Mouse (Mus musculus) kidney, embryonic 16.5 days (tissue): Measurements from ENCODE around the gene Pnpla1. TPM values are rescaled to one million over a fixed set of nuclear protein-coding genes. Genes with fewer than 3 reads are reported as not detected.

Experiments
- ATAC-seq: fragments of 200-750 bp; cut with Nextera tagmentation; 2 replicates; pipeline ENCODE4 v1.8.0; 2017; ENCODE audit warnings: moderate TSS enrichment; ENCODE audit not compliant: low FRiP score, low TSS enrichment
- H3K27ac ChIP-seq: fragments of 300-500 bp; sonication (generic); 2 replicates; pipeline ENCODE4 v1.5.1; 2014; ENCODE audit warnings: low read length
- H3K27me3 ChIP-seq: fragments of 300-500 bp; sonication (generic); 2 replicates; pipeline ENCODE4 v1.6.1; 2014; ENCODE audit warnings: low read length, control low read depth, mixed read lengths; ENCODE audit not compliant: insufficient read depth
- H3K36me3 ChIP-seq: fragments of 300-500 bp; sonication (generic); 2 replicates; pipeline ENCODE4 v1.6.1; 2014; ENCODE audit warnings: low read length, control low read depth, mixed read lengths; ENCODE audit not compliant: insufficient read depth
- H3K4me1 ChIP-seq: fragments of 300-500 bp; sonication (generic); 2 replicates; pipeline ENCODE4 v1.6.1; 2014; ENCODE audit warnings: low read length, control low read depth, mixed read lengths; ENCODE audit not compliant: insufficient read depth
- H3K4me2 ChIP-seq: fragments of 300-500 bp; sonication (generic); replicated peaks from 2 replicates; pipeline ENCODE4 v1.6.1; 2014; ENCODE audit warnings: low read depth, low read length
- H3K4me3 ChIP-seq: fragments of 300-500 bp; sonication (generic); 2 replicates; pipeline ENCODE4 v1.5.1; 2014; ENCODE audit warnings: mild to moderate bottlenecking, low read length
- H3K9ac ChIP-seq: fragments of 300-500 bp; sonication (generic); replicated peaks from 2 replicates; pipeline ENCODE4 v1.6.1; 2014; ENCODE audit warnings: low read length
- H3K9me3 ChIP-seq: fragments of 300-500 bp; sonication (generic); 2 replicates; pipeline ENCODE4 v1.6.1; 2016; ENCODE audit warnings: low read length, control low read depth
- WGBS: fragments of 180-500 bp; shearing (Covaris S2); extraction: QIAGEN DNeasy Blood & Tissue Kit; methylation state at CpG from one replicate; pipeline ENCODE4 v1.1.7; 2014; 5-methylcytosine and 5-hydroxymethylcytosine counted together
- polyA plus RNA-seq: library from polyadenylated mRNA; unstranded; fragments of >200 nt; fragmentation: Nextera tagmentation; extraction: Ambion mirVana; gene quantifications from 2 replicates; pipeline ENCODE4 v1.2.1, GENCODE M21; 2015

Gene Pnpla1
- polyA plus RNA-seq, 1 experiment from 2014 or later: not detected

DNA sequence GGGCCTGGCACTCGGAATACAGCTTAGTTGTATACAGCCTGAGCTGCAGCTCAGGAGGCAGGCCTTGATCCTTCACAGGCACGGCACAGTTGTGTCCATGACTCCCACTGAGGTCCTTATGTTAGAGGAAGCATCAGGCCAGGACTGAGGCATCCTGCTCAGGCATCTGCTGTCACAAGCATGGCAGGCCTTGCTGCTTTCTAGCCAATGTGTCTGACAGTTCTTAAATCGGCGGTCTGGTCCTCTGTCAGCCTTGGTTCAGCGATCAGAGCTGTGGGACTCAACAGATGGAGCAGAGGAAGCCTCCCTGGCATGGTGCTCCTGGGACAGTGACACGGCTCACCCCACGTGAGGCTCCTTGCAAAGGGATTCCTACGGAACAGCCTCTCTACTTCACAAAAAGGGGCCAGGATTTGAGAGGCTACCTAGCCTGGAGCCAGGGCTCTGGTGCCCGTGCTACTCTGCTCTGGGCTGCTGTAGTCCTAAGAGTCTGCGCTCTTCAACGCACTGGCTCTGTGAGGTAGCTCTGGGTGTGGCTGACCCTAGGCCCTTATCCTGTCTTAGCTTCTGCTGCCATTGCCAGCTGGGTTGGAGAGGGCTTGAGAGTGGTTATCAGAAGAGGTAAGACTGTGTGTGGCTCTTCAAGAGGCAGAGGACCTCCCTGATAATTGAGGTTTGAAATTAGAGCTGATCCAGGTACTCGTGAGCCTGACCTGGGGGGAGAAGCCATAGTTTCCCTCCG lies 35.0 kb upstream of the Pnpla1 start:
- Histone ChIP-seq H3K36me3 (peaks cover 88% of the 10 kb centered on the region), H3K27ac (no peak overlapping the region), H3K4me1 (no peaks in the 10 kb centered on the region), H3K27me3 (no peaks in the 10 kb centered on the region), H3K4me3 (no peak overlapping the region), H3K9me3 (no peaks in the 10 kb centered on the region), H3K9ac (no peak overlapping the region), H3K4me2 (no peak overlapping the region)
- no peak; the same call in 1 of the 2 replicates for ATAC-seq
- 83% methylated on average over 13 of the region's 13 CpGs for WGBS

DNA sequence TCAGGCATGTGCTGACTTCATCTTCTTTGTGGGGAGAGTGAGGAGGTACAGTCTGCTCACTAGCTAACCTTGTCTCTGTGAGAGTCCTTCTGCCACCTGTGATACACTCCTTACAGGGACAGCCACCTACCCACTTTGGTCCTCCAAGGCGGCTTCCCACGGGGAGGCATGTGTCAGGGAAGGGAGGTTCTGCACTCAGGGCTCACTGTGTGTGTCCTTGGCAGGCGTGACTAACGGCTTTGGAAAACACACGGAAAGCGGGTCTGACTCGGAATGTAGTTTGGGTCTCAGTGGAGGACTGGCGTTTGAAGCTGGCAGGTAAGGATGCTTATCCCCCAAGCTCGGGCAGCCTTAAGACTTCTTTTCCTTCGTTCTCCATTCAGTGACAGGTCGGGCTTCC lies 34.5 kb upstream of the Pnpla1 start:
- no peak overlapping the region for H3K4me3 ChIP-seq
- peaks cover 88% of the 10 kb centered on the region for H3K36me3 ChIP-seq
- no peaks in the 10 kb centered on the region for H3K4me1 ChIP-seq
- 75% methylated on average over 11 of the region's 11 CpGs for WGBS
- no peaks in the 10 kb centered on the region for H3K27me3 ChIP-seq
- no peak overlapping the region for H3K27ac ChIP-seq
- no peak overlapping the region for H3K4me2 ChIP-seq
- ATAC-seq: no peak
- no peak overlapping the region for H3K9ac ChIP-seq
- no peaks in the 10 kb centered on the region for H3K9me3 ChIP-seq

DNA sequence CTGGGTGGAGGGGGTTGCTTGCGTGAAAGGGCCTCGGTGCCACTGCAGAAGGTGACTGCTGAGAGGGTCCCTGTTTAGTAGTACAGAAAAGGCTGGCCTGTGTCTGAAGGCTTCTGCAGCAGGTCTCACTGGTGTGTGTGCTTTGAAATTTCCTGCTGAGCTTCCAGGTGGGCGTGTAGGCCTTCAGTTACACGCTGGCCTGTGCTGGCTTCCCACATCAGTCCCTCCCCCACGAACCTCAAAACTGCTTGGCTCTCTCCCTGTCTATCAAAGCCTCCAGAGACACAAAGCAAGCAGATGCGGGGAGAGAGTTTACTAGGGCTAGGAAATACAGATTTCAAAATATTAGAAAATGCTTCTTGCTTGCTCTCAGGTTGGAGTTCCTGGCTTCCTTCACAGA lies 33.3 kb upstream of the Pnpla1 start:
- no peaks in the 10 kb centered on the region for H3K27me3 ChIP-seq
- H3K27ac ChIP-seq: no peak overlapping the region
- no peaks in the 10 kb centered on the region for H3K9me3 ChIP-seq
- 70% methylated on average over 6 of the region's 6 CpGs for WGBS
- H3K4me1 ChIP-seq: no peaks in the 10 kb centered on the region
- no peak overlapping the region for H3K4me2 ChIP-seq
- peaks cover 82% of the 10 kb centered on the region for H3K36me3 ChIP-seq
- H3K4me3 ChIP-seq: no peak overlapping the region
- ATAC-seq: no peak
- no peak overlapping the region; the same call in 1 of the 2 replicates for H3K9ac ChIP-seq

DNA sequence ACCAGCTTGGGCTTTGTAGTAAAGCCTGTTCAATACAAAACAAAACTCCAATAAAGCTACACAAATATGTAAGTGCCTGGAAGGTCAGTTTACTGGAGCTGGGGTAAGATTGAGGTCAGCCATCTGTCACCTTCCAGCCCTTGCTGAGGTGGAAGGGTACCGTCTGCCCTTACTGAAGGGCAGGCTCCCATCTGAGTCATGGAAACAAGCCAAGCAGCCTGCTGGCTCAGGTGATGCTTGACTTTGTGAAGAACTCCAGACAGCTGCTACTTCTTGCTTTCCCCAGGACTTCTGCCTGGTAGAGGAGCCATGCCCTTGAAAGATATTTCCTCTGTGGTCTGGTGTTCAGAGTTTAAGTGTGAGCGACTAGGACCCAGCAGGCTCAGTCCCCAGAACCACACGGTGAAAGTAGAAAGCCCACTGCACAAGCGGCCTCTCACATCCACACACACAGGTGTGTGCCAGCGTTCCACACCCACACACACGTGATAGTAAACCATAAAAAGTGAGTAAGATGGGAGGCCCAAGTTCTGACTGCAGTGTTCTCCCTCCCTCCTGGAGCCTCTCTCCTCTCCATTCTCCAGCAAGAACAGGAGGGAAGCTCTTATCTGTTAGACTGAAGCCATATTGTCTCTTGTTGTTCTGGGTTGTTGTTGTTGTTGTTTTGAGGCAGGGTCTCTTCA lies 32.7 kb upstream of the Pnpla1 start:
- Histone ChIP-seq H3K4me2 (no peak overlapping the region), H3K9me3 (no peaks in the 10 kb centered on the region), H3K4me1 (no peaks in the 10 kb centered on the region; the same call in 1 of the 2 replicates), H3K9ac (no peak overlapping the region), H3K36me3 (peaks cover 80% of the 10 kb centered on the region), H3K4me3 (no peak overlapping the region), H3K27ac (no peak overlapping the region), H3K27me3 (no peaks in the 10 kb centered on the region)
- ATAC-seq: no peak
- WGBS: 88% methylated on average over 6 of the region's 6 CpGs

DNA sequence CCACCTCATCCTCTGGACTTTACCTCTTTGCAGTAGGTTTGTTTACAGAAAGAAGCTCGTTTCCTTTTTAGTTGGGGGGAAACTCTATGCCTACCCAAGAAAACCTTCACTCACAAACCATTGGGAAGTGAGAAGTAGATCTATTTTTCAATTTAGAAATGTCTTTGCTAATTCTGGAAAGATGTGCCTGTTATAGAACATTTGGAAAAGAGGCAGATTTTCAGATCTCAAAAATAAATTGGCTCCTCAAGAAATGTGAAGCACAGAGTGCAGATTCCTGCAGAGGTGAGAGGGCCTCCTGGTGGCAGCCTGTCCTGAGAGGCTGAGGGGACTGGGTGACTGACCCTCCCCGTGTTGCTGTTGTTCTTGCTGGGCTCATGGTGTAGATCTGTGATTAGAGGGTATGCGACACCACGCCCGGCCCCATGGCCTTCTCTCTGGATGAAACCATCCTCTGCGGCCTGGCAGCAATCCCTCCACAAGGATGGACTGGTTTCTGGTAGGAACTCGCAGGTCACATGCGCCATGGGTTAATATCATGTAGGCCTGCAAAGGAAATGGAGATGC lies 30.5 kb upstream of the Pnpla1 start:
- Histone ChIP-seq H3K4me1 (no peaks in the 10 kb centered on the region; the same call in 1 of the 2 replicates), H3K4me2 (no peak overlapping the region), H3K36me3 (peaks cover 80% of the 10 kb centered on the region), H3K27me3 (no peaks in the 10 kb centered on the region), H3K9ac (no peak overlapping the region), H3K4me3 (no peak overlapping the region), H3K9me3 (no peaks in the 10 kb centered on the region), H3K27ac (no peak overlapping the region)
- 89% methylated on average over 8 of the region's 8 CpGs for WGBS
- no peak for ATAC-seq

DNA sequence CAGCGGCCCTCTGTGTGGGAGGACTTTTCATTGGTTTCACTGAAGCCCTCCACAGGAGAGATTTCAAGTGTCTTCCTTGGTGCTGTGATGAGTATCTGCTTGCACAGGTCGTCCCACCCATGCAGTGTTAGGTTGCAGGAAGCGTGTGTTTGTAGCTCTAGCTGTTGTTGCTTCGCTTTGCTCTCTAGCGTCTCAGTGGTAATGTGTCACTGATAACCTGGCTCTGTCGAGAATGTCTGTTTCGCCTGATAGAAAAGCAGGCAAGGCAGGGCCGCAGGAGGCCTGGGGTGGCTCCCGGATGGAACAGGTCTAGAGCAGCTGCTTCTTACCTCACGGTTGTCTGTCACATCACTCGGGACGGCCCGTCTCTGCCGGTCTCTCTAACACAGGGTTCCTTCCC lies 29.1 kb upstream of the Pnpla1 start:
- H3K27ac ChIP-seq: no peak overlapping the region
- peaks cover 70% of the 10 kb centered on the region for H3K36me3 ChIP-seq
- no peaks in the 10 kb centered on the region; the same call in 1 of the 2 replicates for H3K4me1 ChIP-seq
- no peaks in the 10 kb centered on the region for H3K9me3 ChIP-seq
- no peak overlapping the region for H3K4me3 ChIP-seq
- 47% methylated on average over 14 of the region's 14 CpGs for WGBS
- H3K27me3 ChIP-seq: no peaks in the 10 kb centered on the region
- no peak for ATAC-seq
- H3K9ac ChIP-seq: no peak overlapping the region
- H3K4me2 ChIP-seq: no peak overlapping the region

DNA sequence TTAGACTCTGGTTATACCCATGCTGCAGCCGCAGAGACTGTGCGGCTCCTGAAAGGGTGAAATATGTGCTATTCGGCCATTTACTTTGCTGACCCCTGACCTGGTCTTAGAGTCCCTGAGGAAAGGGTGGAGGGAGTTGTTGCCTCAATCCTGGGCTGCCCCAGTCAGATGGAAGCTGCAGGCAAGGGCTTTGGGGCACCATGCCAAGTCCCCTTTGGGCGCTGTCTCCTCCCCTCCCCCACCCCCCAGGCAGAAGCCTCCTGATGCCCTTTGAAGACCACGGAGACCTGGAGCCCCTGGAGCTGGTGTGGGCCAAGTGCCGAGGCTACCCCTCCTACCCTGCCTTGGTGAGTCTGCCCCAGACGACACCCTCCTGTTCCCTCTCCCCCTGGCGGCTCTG lies 27.1 kb upstream of the Pnpla1 start:
- Histone ChIP-seq H3K36me3 (peaks cover 62% of the 10 kb centered on the region), H3K4me2 (no peak overlapping the region), H3K9me3 (no peaks in the 10 kb centered on the region), H3K4me3 (no peak overlapping the region), H3K27ac (no peak overlapping the region), H3K4me1 (no peaks in the 10 kb centered on the region; the same call in 1 of the 2 replicates), H3K27me3 (no peaks in the 10 kb centered on the region), H3K9ac (no peak overlapping the region)
- no peak for ATAC-seq
- 56% methylated on average over 8 of the region's 8 CpGs for WGBS

DNA sequence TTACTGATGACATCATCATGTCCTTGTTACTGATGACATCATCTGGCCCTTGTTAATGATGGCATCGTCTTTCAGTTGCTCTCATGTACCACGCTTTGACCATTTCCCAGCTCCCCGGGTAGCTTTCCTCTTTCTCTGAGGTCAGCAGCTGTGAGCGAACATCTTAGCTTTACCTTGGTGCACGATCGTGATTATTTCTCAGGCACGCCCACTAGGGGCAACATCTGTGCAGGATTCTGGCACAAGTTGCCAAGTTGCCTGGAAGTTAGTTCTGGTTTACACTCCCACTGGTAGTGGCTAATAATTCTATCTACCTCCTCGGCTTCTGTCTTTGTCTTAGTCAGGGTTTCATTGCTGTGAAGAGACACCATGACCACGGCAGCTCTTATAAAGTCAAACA lies 26.2 kb upstream of the Pnpla1 start:
- H3K27me3 ChIP-seq: no peaks in the 10 kb centered on the region
- no peak overlapping the region for H3K4me2 ChIP-seq
- no peaks in the 10 kb centered on the region; the same call in 1 of the 2 replicates for H3K4me1 ChIP-seq
- no peak for ATAC-seq
- H3K9me3 ChIP-seq: no peaks in the 10 kb centered on the region
- no peak overlapping the region for H3K9ac ChIP-seq
- H3K36me3 ChIP-seq: peaks cover 64% of the 10 kb centered on the region
- H3K4me3 ChIP-seq: no peak overlapping the region
- H3K27ac ChIP-seq: no peak overlapping the region
- WGBS: 88% methylated on average over 9 of the region's 9 CpGs

DNA sequence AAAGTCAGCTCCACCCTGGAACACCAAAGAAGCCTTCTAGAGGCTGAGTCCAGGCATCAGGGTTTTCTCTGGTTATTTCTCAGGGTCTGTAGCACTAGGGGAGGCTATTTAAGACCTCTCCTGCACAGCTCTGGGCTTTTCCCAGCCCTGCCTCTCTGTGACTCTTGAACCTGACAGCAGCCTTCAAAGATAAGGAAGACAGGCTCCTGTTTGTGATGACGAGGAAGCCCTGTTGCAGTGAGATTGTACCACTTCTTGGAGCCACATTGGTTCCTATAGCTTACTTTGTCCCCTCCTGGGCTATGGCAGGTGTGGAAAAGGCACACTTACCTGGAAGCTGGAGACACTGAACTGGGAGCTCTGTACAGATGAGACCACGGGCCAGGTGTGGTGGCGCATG lies 25.3 kb upstream of the Pnpla1 start:
- peaks cover 64% of the 10 kb centered on the region for H3K36me3 ChIP-seq
- H3K9ac ChIP-seq: no peak overlapping the region
- H3K27me3 ChIP-seq: no peaks in the 10 kb centered on the region
- H3K27ac ChIP-seq: no peak overlapping the region
- ATAC-seq: no peak
- no peak overlapping the region for H3K4me2 ChIP-seq
- H3K9me3 ChIP-seq: no peaks in the 10 kb centered on the region
- no peaks in the 10 kb centered on the region; the same call in 1 of the 2 replicates for H3K4me1 ChIP-seq
- 88% methylated on average over 3 of the region's 3 CpGs for WGBS
- H3K4me3 ChIP-seq: no peak overlapping the region

DNA sequence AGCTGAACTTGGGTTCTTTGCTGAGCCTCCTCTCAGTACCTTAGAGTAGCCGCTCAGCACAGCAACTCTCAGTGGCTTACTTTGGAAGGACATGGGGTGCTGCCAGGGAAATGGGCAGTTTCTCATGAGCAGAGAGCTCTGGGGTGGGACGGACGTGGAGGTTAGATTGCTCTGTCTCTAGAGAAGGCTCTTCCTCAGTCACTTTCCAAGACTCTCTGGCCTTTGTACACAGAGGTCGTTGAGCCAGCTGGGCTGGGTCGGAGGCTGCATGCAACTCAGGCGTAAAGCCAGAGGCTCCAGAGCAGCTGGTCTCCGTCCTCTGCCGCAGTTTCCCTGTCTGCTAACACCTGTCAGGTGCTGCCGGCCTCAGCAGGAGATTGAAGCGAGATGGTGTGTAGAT lies 23.5 kb upstream of the Pnpla1 start:
- Histone ChIP-seq H3K4me2 (no peak overlapping the region), H3K36me3 (peaks cover 72% of the 10 kb centered on the region), H3K27me3 (no peaks in the 10 kb centered on the region), H3K4me3 (no peak overlapping the region), H3K9ac (no peak overlapping the region), H3K4me1 (no peaks in the 10 kb centered on the region; the same call in 1 of the 2 replicates), H3K9me3 (0 out of 2 replicates have a peak, but pooled peaks cover 4% of the 10 kb centered on the region), H3K27ac (no peak overlapping the region)
- 41% methylated on average over 10 of the region's 10 CpGs for WGBS
- no peak for ATAC-seq
